Mouse (Mus musculus): ENCODE data around the gene Tesc.

Tesc gene

GRCm38 (mm10) chr5:118015669-118016068 lies 11.9 kb upstream of the Tesc start:
- DNase-seq (ENCODE audit: low spot score): no peak

DNA sequence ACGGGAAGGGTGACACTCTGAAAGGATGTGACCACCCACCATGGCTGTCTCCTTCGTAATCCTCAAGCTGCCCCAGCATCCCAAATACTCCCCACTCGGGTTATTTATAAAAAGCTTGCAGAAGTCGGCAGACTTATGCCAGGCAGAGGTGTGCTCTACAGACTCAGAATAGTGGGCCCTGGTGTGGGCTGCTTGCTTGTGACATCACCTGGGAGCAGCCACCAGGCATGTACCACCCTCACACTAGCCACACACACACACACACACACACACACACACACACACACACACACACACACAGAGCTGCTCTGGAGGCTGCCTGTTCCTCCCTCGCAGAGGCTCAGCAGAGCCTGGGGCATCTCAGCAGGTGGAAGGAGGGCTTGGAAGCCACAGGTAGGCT lies 10.0 kb upstream of the Tesc start:
- no peak for DNase-seq (ENCODE audit: low spot score)

DNA sequence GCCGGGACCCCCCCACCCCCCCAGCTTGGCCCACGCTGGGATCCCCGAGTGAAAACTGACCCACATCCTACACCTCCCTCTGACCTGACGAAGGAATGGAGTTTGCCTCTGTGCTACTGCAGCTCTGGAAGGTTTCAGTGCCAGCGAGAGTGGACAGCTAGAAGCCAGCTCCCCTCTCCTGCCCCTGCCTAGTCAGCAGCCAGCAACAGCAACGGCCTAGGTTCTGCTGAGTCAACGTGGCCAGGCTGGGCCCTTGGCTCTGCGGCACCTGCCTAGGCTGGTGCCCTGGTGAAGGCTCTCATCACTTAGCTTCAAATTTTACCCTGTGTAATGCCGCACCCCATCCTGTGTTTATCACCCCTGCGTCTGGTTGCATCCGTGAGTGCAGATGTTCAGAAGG lies 7.6 kb upstream of the Tesc start:
- no peak for DNase-seq (ENCODE audit: low spot score)

GRCm38 (mm10) chr5:118023053-118023452 lies 4.5 kb upstream of the Tesc start:
- DNase-seq (ENCODE audit: low spot score): no peak

GRCm38 (mm10) chr5:118025880-118026279 lies 1.7 kb upstream of the Tesc start:
- DNase-seq (ENCODE audit: low spot score): no peak

DNA sequence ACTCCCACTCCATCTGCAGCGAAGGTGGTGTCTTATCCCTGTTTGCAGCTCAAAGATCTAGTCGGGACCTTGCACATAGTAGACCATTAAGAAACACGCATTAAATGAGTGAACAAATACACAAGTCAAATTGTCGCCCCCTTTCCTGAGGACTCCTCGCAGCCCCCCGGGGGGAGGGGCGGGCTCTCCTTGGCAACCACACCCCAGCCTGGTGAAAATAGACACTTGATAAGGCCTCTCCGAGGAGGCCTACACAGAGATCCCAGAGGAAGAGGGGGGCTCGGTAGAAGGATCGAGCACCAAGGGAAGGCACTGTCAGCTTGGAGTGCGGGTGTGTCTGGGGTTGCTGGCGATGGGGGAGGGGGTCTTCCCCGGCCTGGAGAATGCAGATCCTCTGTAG lies 1.2 kb upstream of the Tesc start:
- DNase-seq (ENCODE audit: low spot score): no peak

DNA sequence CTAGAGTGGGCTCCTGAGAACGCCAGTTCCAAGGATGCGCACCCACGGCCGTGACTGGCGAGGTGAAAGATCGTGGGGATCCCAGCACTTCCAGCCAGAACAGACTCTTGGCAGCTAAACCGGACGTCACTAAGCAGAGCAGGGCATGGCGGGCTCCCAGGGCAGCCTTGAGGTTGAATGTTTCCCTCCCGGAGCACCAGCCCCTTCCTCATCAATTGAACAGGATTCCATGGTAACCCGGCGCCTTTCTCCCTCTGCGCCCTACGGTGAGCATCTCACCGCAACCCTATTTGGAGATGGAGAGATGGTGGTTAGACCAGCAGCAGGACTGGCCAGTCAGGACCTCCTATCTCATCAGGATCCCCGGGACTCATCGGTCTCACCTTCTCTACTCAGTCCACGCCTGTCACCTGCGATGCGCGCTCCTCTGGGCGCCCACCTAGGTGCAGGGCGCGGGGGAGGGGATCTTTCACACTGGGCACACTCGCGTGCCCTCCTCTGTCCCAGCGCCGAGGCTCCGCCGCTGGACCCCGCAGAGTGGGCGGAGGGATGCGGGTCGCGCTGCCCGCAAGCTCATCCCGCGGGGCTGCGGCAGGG lies 344 bp upstream of the Tesc start:
- no peak for DNase-seq (ENCODE audit: low spot score)

DNA sequence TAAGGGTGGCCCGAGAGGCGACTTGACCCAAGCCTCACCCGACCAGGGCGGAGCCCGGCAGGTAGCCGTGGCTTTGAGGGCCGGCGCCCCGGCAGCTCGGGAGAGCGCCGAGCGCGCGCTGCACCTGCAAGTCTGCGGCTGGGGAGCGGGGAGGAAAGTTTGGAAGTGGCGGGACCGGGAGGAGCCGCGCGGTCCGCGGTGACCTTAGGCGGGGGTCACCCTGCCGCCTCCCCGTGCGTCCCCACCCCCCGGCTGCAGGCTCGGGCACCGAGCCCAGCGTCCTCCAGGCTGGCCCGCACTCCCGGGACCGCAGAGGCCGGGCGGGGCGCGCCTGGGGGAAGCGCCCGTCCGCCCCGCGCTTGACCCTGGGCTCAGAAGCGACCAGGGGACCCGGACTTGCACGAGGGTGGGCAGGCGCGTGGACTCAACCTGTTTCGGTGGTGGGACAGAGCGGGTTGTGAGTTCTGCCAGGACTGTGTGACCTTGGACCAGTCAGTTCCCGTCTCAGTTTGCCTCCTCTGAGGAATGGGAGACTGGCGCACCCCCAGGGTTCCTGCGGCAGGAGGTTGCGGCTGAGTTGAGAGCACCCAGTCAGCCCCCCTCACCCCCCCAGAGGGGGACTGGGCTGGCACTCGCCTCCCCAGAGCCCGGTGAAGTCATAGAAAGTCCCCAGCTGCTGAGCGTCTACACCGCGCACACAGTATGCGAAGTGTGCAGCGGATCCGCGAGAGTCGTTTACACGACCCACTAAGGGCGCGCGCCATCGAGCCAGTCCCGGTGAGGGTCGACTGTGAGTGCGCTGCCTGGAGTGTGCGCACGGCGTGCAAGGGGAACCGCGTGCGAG lies 870 bp downstream of the Tesc start:
- no peak for DNase-seq (ENCODE audit: low spot score)

DNA sequence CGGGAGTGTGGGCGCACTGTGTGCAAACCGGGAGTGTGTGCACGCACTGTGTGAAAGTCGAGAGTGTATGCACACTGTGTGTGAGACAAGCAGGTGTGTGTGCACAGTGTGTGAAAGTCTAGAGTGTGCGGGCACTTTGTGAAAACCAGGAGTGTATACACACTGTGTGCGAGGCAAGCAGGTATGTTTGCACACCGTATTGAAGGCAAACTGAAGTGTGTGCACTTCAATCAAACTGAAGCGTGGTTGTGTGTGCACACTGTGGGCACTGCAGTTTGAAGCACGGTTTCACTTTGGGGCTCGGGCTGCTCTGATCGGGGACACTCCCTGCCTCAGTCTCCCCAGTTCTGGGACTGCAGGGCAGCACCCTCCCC lies 1.5 kb downstream of the Tesc start:
- no peak for DNase-seq (ENCODE audit: low spot score)

GRCm38 (mm10) chr5:118029420-118029819 lies 1.9 kb downstream of the Tesc start:
- no peak for DNase-seq (ENCODE audit: low spot score)

DNA sequence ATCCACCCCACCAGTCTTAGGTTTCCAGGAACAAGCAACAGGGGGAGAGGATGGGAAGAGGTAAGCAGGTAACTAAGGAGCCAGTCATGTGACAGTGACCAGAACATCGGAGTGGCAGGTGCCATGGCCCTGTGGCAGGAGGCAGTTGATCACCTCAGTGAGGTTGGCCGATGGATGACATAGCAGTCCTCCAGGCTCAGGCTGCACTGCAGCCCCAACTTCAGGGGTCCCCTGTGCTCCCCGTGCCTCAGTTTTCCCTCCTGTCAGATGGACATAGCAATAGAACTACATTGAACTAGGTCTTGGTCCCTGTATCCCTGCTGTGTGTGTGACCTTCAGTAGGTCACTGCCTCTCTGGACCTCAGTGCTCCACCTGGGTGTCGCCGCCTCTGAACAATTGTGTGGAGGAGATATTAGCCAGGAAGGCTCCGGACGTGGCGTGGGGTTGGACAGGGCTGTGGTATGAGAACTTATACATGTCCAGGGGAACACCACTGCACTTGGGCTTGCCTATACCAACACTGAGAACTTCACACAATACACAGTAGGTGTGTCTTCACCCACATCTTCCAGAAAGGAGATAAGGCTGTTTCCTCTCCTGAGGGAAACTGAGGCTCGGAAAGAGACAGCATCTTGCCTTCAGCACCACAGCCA lies 2.6 kb downstream of the Tesc start:
- no peak for DNase-seq (ENCODE audit: low spot score)

GRCm38 (mm10) chr5:118031059-118031458 lies 3.5 kb downstream of the Tesc start:
- DNase-seq (ENCODE audit: low spot score): no peak

DNA sequence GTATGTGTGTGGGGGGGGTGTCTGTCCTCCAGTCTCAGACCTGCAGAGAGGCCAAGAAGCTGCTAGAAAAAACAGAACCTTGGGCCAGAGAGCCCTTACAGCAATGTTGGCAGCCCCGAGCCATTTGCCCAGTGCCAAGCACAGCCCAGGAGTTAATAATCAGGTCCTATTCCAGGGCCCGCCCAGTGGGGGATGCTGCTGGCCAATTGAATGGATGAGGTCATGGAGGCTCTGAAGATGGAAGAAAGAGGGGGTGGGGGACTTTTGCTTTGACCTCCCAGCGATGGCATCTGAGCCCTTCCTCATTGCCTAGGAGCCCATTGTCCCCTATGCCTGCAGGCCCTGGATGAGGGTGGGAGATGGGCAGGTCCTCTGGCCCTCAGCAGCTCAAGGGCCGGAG lies 4.0 kb downstream of the Tesc start:
- no peak for DNase-seq (ENCODE audit: low spot score)

DNA sequence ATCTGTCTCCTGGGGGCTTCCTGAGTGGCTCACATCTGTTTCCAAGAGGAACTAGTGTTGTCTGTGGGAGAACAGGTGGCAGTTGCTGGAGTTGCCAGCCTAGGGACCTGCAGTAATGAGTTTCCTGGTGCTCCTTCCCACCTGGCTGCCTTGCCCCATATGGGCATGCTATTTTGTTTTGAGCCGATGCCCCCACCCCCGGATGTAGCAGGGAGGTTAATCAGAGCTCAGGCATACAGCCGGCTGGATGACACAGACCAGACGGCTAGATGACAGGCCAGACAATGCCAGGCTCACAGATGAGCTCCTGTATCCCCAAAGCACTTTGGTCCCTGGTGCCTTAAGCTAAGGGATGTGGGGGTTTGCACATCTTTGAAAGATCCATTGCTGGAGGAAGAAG lies 5.8 kb downstream of the Tesc start:
- DNase-seq (ENCODE audit: low spot score): no peak

GRCm38 (mm10) chr5:118033740-118034139 lies 6.2 kb downstream of the Tesc start:
- DNase-seq (ENCODE audit: low spot score): no peak

DNA sequence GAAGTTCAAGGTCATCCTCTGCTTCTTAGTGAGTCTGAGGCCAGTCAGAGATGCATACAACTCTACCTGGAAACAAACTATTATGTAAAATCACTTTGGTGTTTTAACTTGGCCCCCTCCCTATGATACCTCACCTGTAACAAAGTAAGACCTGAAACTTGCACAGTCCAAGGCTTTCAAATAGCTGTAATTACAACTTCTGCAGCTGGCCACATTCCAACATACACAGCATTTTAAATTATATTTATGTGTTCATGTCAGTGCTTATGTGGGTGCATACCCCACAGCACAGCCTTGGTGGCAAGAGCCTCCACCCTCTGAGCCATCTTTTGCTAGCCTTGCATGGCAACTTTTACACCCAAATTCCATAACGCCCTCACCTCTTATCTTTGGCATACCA lies 7.1 kb downstream of the Tesc start:
- no peak for DNase-seq (ENCODE audit: low spot score)

DNA sequence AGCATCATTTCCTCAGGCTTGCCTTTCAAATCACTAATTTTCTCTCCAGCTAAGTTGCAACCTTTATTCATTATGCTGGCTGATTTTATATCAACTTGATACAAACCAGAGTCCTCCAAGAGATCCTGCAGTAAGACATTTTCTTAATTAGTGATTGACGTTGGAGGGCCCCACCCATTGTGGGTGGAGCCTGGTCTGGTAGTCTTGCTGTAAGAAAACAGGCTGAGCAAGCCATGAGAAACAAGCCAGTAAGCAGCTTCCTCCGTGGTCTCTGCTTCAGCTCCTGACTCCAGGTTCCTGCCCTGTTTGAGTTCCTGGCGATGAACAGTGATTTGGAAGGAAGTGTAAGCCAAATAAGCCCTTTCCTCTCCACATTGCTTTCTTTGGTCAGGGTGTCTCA lies 8.2 kb downstream of the Tesc start:
- DNase-seq (ENCODE audit: low spot score): no peak

GRCm38 (mm10) chr5:118036888-118037797 lies 9.6 kb downstream of the Tesc start:
- no peak for DNase-seq (ENCODE audit: low spot score)

- no peak for DNase-seq (ENCODE audit: low spot score)
Observed at GRCm38 (mm10) chr5:118037798-118038484, 10.4 kb downstream of the Tesc start.

DNA sequence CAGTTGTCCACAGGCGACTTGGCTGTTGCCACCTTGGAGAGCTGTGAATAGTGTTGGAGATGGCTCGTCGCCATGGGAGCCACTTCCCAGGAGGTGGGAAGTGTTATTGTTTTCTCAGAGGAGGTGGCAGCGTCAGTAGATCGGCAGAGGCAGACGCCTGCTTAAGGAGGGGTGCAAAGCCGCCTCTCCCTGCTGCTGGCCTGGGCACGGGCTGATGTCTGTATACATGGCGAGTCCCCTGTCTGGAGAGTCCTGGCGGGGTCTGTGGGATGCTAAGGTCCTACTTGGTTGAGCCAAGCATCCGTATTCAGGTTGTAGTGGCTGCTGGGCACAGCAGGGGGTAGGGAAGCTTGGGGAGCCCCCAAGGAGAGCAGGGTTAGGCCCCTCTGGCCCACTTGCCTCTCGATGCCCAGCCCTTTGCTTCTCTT lies 11.7 kb downstream of the Tesc start:
- DNase-seq (ENCODE audit: low spot score): no peak

DNA sequence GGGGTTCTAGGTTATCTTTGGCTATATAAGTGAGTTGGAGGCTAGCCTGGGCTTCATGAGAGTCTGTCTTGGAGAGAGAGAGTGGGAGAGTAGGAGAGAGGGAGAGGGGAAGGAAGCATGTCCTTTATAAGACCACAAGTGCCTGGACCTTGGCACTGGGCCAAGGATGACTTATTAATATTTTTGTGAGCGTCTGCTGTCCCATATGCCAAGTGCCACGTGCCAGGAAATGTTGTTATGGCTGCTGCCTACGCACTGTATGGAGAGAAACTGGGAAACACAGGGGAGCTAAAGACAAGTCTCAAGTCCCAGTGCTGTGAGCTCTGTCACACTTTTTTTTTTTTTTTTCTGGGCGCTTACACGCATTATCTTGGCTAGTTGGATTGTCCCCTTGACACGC lies 15.1 kb downstream of the Tesc start:
- no peak for DNase-seq (ENCODE audit: low spot score)

- no peak for DNase-seq (ENCODE audit: low spot score)
Observed at GRCm38 (mm10) chr5:118043761-118044160, 16.2 kb downstream of the Tesc start.

Measured in testis, postnatal 14 days (tissue).